Mouse (Mus musculus) embryonic facial prominence, embryonic 11.5 days (tissue): ENCODE results near the gene Aldh9a1. TPM values are rescaled to one million over a fixed set of nuclear protein-coding genes. Genes with fewer than 3 reads are reported as not detected.

Experiments
- ATAC-seq: fragments of 200-750 bp; cut with Nextera tagmentation; replicated peaks from 2 replicates; pipeline ENCODE4 v1.8.0; 2017; ENCODE audit warnings: low read depth; ENCODE audit not compliant: insufficient number of reproducible peaks, low FRiP score, low TSS enrichment
- DNase-seq: peaks from one replicate; pipeline ENCODE4 v3.0.0-alpha.2; 2015; ENCODE audit warnings: low spot score
- H3K27ac ChIP-seq: fragments of 300-500 bp; sonication (generic); replicated peaks from 2 replicates; pipeline ENCODE4 v1.5.1; 2014; ENCODE audit warnings: mild to moderate bottlenecking, low read depth, low read length, control low read depth
- H3K27me3 ChIP-seq: fragments of 300-500 bp; sonication (generic); 2 replicates; pipeline ENCODE4 v1.6.1; 2014; ENCODE audit warnings: mild to moderate bottlenecking, low read length, moderate library complexity, mixed read lengths; ENCODE audit not compliant: control insufficient read depth, insufficient read depth
- H3K36me3 ChIP-seq: fragments of 300-500 bp; sonication (generic); replicated peaks from 2 replicates; pipeline ENCODE4 v1.6.1; 2014; ENCODE audit warnings: low read depth, mild to moderate bottlenecking, low read length, moderate library complexity, mixed read lengths; ENCODE audit not compliant: control insufficient read depth, insufficient read depth
- H3K4me1 ChIP-seq: fragments of 300-500 bp; sonication (generic); 2 replicates; pipeline ENCODE4 v1.6.1; 2014; ENCODE audit warnings: low read length, mixed read lengths; ENCODE audit not compliant: control insufficient read depth, insufficient read depth
- H3K4me2 ChIP-seq: fragments of 300-500 bp; sonication (generic); 2 replicates; pipeline ENCODE4 v1.6.1; 2014; ENCODE audit warnings: low read depth, mild to moderate bottlenecking, control low read depth, low read length, moderate library complexity
- H3K4me3 ChIP-seq: fragments of 300-500 bp; sonication (generic); 2 replicates; pipeline ENCODE4 v1.5.1; 2014; ENCODE audit warnings: low read depth, low read length, control low read depth
- H3K9ac ChIP-seq: fragments of 300-500 bp; sonication (generic); replicated peaks from 2 replicates; pipeline ENCODE4 v1.6.1; 2014; ENCODE audit warnings: mild to moderate bottlenecking, control low read depth, low read length
- H3K9me3 ChIP-seq: fragments of 300-500 bp; sonication (generic); replicated peaks from 2 replicates; pipeline ENCODE4 v1.6.1; 2016; ENCODE audit warnings: mild to moderate bottlenecking, low read length, inconsistent platforms, mixed read lengths; ENCODE audit not compliant: control insufficient read depth
- WGBS: fragments of 180-500 bp; shearing (Covaris S2); extraction: QIAGEN DNeasy Blood & Tissue Kit; methylation state at CpG from one replicate; pipeline ENCODE4 v1.1.7; 2014; 5-methylcytosine and 5-hydroxymethylcytosine counted together
- polyA plus RNA-seq: library from polyadenylated mRNA; unstranded; fragments of >200 nt; fragmentation: Nextera tagmentation; extraction: Ambion mirVana; gene quantifications from 2 replicates; pipeline ENCODE4 v1.2.1, GENCODE M21; 2014

The Aldh9a1 gene
- polyA plus RNA-seq, 1 experiment from 2014 or later, result 46.7 TPM

GRCm38 (mm10) chr1:167372739-167373138 is 22.9 kb downstream of the Aldh9a1 start:
- Histone ChIP-seq H3K4me3 (no peak overlapping the region), H3K36me3 (no peaks in the 10 kb centered on the region), H3K9ac (no peak overlapping the region), H3K9me3 (no peaks in the 10 kb centered on the region), H3K4me2 (no peak overlapping the region), H3K27ac (no peak overlapping the region), H3K27me3 (no peaks in the 10 kb centered on the region), H3K4me1 (no peaks in the 10 kb centered on the region)
- ATAC-seq (no peak), DNase-seq (no peak)
- WGBS, result 94% methylated on average over 7 of the region's 7 CpGs

GRCm38 (mm10) chr1:167374003-167374784 is 24.4 kb downstream of the Aldh9a1 start:
- Histone ChIP-seq H3K27ac (no peak overlapping the region), H3K9me3 (no peaks in the 10 kb centered on the region), H3K4me1 (no peaks in the 10 kb centered on the region), H3K9ac (no peak overlapping the region), H3K4me2 (no peak overlapping the region), H3K27me3 (no peaks in the 10 kb centered on the region), H3K36me3 (no peaks in the 10 kb centered on the region), H3K4me3 (no peak overlapping the region)
- 20% methylated on average over 15 of the region's 15 CpGs for WGBS
- ATAC-seq (peak; percentile 59), DNase-seq (peak; percentile 71)

- no peak overlapping the region for H3K9ac ChIP-seq
- H3K27me3 ChIP-seq, result no peaks in the 10 kb centered on the region; the same call in 1 of the 2 replicates
- no peak overlapping the region for H3K4me3 ChIP-seq
- H3K4me2 ChIP-seq, result no peak overlapping the region
- H3K9me3 ChIP-seq, result no peaks in the 10 kb centered on the region
- DNase-seq, result no peak
- no peaks in the 10 kb centered on the region for H3K36me3 ChIP-seq
- no peak for ATAC-seq
- no peak overlapping the region for H3K27ac ChIP-seq
- H3K4me1 ChIP-seq, result no peaks in the 10 kb centered on the region
- 49% methylated on average over 2 of the region's 2 CpGs for WGBS
Observed at GRCm38 (mm10) chr1:167374942-167375341, 25.2 kb downstream of the Aldh9a1 start.

GRCm38 (mm10) chr1:167378019-167378418 is 28.2 kb downstream of the Aldh9a1 start:
- Histone ChIP-seq H3K4me2 (no peak overlapping the region), H3K36me3 (no peaks in the 10 kb centered on the region), H3K27ac (no peak overlapping the region), H3K4me1 (no peaks in the 10 kb centered on the region), H3K27me3 (no peaks in the 10 kb centered on the region; the same call in 1 of the 2 replicates), H3K9me3 (no peaks in the 10 kb centered on the region), H3K9ac (no peak overlapping the region), H3K4me3 (no peak overlapping the region)
- ATAC-seq, result no peak
- no peak for DNase-seq
- 61% methylated on average over 6 of the region's 6 CpGs for WGBS

- no peak overlapping the region for H3K27ac ChIP-seq
- no peak overlapping the region for H3K4me3 ChIP-seq
- no peaks in the 10 kb centered on the region for H3K9me3 ChIP-seq
- no peaks in the 10 kb centered on the region for H3K36me3 ChIP-seq
- no peak overlapping the region for H3K4me2 ChIP-seq
- H3K27me3 ChIP-seq, result no peaks in the 10 kb centered on the region; the same call in 1 of the 2 replicates
- H3K9ac ChIP-seq, result no peak overlapping the region
- H3K4me1 ChIP-seq, result no peaks in the 10 kb centered on the region
- DNase-seq (no peak), ATAC-seq (no peak)
- WGBS, result 62% methylated on average over 5 of the region's 5 CpGs
Observed at GRCm38 (mm10) chr1:167379751-167380150, 30.0 kb downstream of the Aldh9a1 start.

GRCm38 (mm10) chr1:167380223-167380622 is 30.4 kb downstream of the Aldh9a1 start:
- DNase-seq (no peak), ATAC-seq (no peak)

GRCm38 (mm10) chr1:167381050-167382015 is 31.5 kb downstream of the Aldh9a1 start:
- Histone ChIP-seq H3K4me2 (no peak overlapping the region), H3K27ac (no peak overlapping the region), H3K9ac (no peak overlapping the region), H3K4me1 (no peaks in the 10 kb centered on the region), H3K4me3 (no peak overlapping the region), H3K9me3 (no peaks in the 10 kb centered on the region), H3K36me3 (no peaks in the 10 kb centered on the region), H3K27me3 (no peaks in the 10 kb centered on the region; the same call in 1 of the 2 replicates)
- ATAC-seq (no peak), DNase-seq (no peak)
- 80% methylated on average over 8 of the region's 8 CpGs for WGBS

More at GRCm38 (mm10) chr1:167380223-167380622, 30.4 kb downstream of the Aldh9a1 start:
- Histone ChIP-seq H3K4me2 (no peak overlapping the region), H3K4me1 (no peaks in the 10 kb centered on the region), H3K4me3 (no peak overlapping the region), H3K36me3 (no peaks in the 10 kb centered on the region), H3K9me3 (no peaks in the 10 kb centered on the region), H3K9ac (no peak overlapping the region), H3K27me3 (no peaks in the 10 kb centered on the region; the same call in 1 of the 2 replicates), H3K27ac (no peak overlapping the region)
- 87% methylated on average over 2 of the region's 2 CpGs for whole genome bisulfite sequencing
